Mouse (Mus musculus) ES-E14 (cell line): ENCODE results near the gene Klhl20. TPM values are rescaled to one million over a fixed set of nuclear protein-coding genes. Genes with fewer than 3 reads are reported as not detected.

Experiments
- DNase-seq: peaks from one replicate; pipeline ENCODE4 v3.0.0-alpha.2; 2013; ENCODE audit warnings: low read depth, low spot score
- H3K27ac ChIP-seq: 2 replicates; pipeline ENCODE4 v1.5.1; 2012; ENCODE audit warnings: low read depth, mild to moderate bottlenecking, low read length, moderate library complexity, mixed read lengths; ENCODE audit not compliant: poor library complexity, insufficient read depth, severe bottlenecking
- H3K36me3 ChIP-seq: 2 replicates; pipeline ENCODE4 v1.6.1; 2012; ENCODE audit warnings: mild to moderate bottlenecking, low read length, moderate library complexity, mixed read lengths; ENCODE audit not compliant: control insufficient read depth, poor library complexity, insufficient read depth, severe bottlenecking
- H3K4me1 ChIP-seq, 2 experiments: fragments of 150-350 bp in 1 of 2; sonication (generic) in 1 of 2; 2 replicates each; pipeline ENCODE4 v1.6.1; 2012; ENCODE audit warnings: low read length in 2 of 2, mild to moderate bottlenecking in 1 of 2, mixed read lengths in 1 of 2; ENCODE audit not compliant: control insufficient read depth in 2 of 2, insufficient read depth in 2 of 2, poor library complexity in 1 of 2
- H3K4me3 ChIP-seq, 2 experiments: fragments of 150-350 bp in 1 of 2; sonication (generic) in 1 of 2; 2 replicates each; pipeline ENCODE4 v1.5.1; 2012; ENCODE audit warnings: low read length in 2 of 2, low read depth in 1 of 2, mild to moderate bottlenecking in 1 of 2, mixed read lengths in 1 of 2; ENCODE audit not compliant: insufficient read depth in 1 of 2, poor library complexity in 1 of 2, severe bottlenecking in 1 of 2
- H3K9ac ChIP-seq: 2 replicates; pipeline ENCODE4 v1.6.1; 2012; ENCODE audit warnings: low read depth, mild to moderate bottlenecking, low read length, mixed read lengths; ENCODE audit not compliant: poor library complexity, insufficient read depth, severe bottlenecking
- H3K9me3 ChIP-seq: fragments of 150-350 bp; sonication (generic); 2 replicates; pipeline ENCODE4 v1.6.1; 2012; ENCODE audit warnings: low read depth, mild to moderate bottlenecking, low read length; ENCODE audit not compliant: control insufficient read depth, insufficient read depth
- CHD2 ChIP-seq: IDR thresholded peaks from 2 replicates; pipeline ENCODE4 v1.6.1; 2014; ENCODE audit warnings: mild to moderate bottlenecking, low read depth, low read length, inconsistent platforms
- HCFC1 ChIP-seq: IDR thresholded peaks from 2 replicates; pipeline ENCODE4 v1.6.1; 2012; ENCODE audit warnings: low read length, inconsistent platforms, borderline replicate concordance; ENCODE audit not compliant: insufficient read depth
- MAFK ChIP-seq: IDR thresholded peaks from 2 replicates; pipeline ENCODE4 v1.6.1; 2014; ENCODE audit warnings: mild to moderate bottlenecking, low read depth, low read length, inconsistent platforms; ENCODE audit not compliant: insufficient read depth
- ZC3H11A ChIP-seq: IDR thresholded peaks from 2 replicates; pipeline ENCODE4 v1.6.1; 2012; ENCODE audit warnings: low read depth, mild to moderate bottlenecking, inconsistent platforms, low read length, borderline replicate concordance
- ZNF384 ChIP-seq: IDR thresholded peaks from 2 replicates; pipeline ENCODE4 v1.6.1; 2012; ENCODE audit warnings: low read depth, low read length, inconsistent platforms
- in situ Hi-C, 2 experiments: fragments of 600-800 bp; cut with MboI; formaldehyde crosslinking; loops; one replicate each; pipeline ENCODE4 v1.15.1; 2025; ENCODE audit warnings: low sequenced_read_pairs in 2 of 2, inconsistent platforms in 1 of 2; ENCODE audit not compliant: unreplicated experiment in 2 of 2
- total RNA-seq: library from RNA; depleted of rRNA; stranded (reverse); fragments of 300-350 nt; gene quantifications from 2 replicates; pipeline ENCODE4 v1.2.3, GENCODE M21; 2012

The Klhl20 gene
- total RNA-seq, 1 experiment: 10.2 TPM

DNA sequence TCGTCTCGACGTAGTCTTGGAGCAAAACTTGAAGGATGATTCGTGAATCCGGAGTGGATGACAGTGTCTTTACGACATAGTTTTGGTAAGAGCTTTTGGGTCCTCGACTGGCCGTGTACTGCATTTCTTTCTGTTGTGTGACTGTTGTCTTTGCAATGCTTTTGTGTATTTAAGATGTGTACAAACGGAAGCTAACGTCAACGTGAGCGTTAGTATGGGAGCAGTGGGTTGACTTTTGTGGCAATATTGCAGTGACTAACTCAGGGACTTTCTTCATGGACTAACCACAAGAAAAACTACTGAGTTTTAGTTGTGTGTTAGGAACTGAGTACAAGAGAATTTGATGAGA is 60.1 kb downstream of the Klhl20 start:
- peak overlapping the region; percentile 85 for H3K9ac ChIP-seq
- peaks cover 2 to 5% of the 10 kb centered on the region in 2 experiments; a peak in 1 of 4 replicates for H3K4me1 ChIP-seq
- H3K4me3 ChIP-seq: peak overlapping the region; percentile 75 to 90
- TF ChIP-seq ZNF384 (no peak), CHD2 (no peak), ZC3H11A (no peak), HCFC1 (no peak), MAFK (no peak)
- no peak for DNase-seq
- H3K27ac ChIP-seq: no peak overlapping the region
- H3K36me3 ChIP-seq: no peaks in the 10 kb centered on the region; the same call in 1 of the 2 replicates
- H3K9me3 ChIP-seq: no peaks in the 10 kb centered on the region
- in situ Hi-C loops: no loop called here

DNA sequence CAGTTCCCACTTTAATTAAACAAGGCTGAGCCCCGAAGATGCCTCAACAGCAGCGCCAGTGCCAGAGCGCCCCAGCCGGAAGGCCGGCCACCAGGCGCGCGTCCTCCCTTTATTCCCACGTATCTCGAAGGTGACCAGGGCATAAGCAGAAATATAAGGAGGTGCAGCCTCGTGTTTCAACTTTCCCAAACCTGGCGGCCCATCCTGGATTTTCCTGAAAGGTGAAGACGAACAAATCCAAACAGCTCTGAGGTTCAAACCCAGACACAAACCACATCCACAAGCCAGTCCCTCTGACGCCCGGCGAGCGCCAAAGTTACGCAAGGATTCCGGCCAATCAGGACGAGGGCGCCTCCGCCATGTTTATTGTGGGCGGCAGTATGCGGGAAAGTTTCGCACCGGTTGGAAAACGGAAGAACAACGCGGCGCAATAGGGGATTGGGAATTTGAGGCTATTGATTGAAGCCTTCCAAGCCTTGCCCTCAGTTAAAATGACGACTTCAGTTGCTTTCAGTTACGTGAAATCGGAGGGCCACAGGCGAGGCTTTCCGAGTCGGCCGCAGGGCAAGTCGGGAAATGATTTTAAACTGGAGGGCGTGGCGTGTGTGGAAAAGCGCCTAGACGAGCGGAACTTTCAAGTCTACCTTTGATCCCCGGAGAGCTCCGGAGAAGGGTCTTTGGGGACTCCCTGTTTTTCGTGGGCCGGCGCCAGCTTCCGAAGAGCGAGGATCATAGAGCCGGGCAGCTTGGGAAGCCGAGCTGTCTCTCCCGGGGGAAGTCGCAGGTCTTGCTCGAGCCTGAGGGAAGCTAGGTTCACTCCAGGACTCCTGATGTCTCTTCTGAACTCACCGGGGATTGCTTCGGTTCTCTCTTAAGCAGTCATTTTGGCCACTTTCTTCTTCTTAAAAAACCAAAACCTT is 60.7 kb downstream of the Klhl20 start, which contains the start of the genes Dars2 and Cenpl:
TSS of gene Dars2 (minus strand) at position 307 of the 920 bp plus-strand sequence.
TSS of gene Cenpl (plus strand) at position 362 of the 920 bp plus-strand sequence.
- in situ Hi-C loops: no loop called here
- DNase-seq: peak; percentile 98
- H3K4me3 ChIP-seq: peak within 1 kb of the TSS; percentile 75 to 90
- H3K36me3 ChIP-seq: no peaks in the 10 kb centered on the region; the same call in 1 of the 2 replicates
- TF ChIP-seq HCFC1 (peak; percentile 94), CHD2 (peak; percentile 66), MAFK (no peak)
- H3K9me3 ChIP-seq: no peaks in the 10 kb centered on the region
- H3K9ac ChIP-seq: peak within 1 kb of the TSS; percentile 94
- H3K27ac ChIP-seq: peak within 1 kb of the TSS; percentile 83
- H3K4me1 ChIP-seq: peaks cover 2 to 5% of the 10 kb centered on the region in 2 experiments; a peak in 1 of 4 replicates

DNA sequence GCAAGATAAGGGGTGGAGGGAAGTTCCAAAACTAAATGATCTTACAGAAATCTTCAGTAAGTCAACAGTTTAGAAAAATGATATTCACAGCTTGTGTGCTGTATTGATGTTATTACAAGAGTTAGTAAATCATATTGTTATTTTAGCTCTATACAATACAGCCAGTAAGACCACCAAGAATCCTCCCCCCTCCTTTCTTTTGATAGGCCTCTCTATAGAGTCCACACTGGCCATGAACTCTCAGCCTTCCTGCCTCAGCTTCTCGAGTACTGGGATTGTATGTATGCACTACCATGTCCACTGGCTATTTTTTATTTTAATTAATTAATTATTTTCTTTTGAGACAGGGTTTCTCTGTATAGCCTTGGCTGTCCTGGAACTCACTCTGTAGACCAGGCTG is 68.0 kb downstream of the Klhl20 start:
- no peak overlapping the region for H3K9ac ChIP-seq
- TF ChIP-seq ZC3H11A (no peak), MAFK (no peak), HCFC1 (no peak), ZNF384 (no peak), CHD2 (no peak)
- no peaks in the 10 kb centered on the region for H3K9me3 ChIP-seq
- H3K36me3 ChIP-seq: peaks cover 10% of the 10 kb centered on the region; the same call in 1 of the 2 replicates
- DNase-seq: no peak
- no peak overlapping the region for H3K27ac ChIP-seq
- H3K4me3 ChIP-seq: no peak overlapping the region
- in situ Hi-C loops: no loop called here
- H3K4me1 ChIP-seq: no peaks in the 10 kb centered on the region

DNA sequence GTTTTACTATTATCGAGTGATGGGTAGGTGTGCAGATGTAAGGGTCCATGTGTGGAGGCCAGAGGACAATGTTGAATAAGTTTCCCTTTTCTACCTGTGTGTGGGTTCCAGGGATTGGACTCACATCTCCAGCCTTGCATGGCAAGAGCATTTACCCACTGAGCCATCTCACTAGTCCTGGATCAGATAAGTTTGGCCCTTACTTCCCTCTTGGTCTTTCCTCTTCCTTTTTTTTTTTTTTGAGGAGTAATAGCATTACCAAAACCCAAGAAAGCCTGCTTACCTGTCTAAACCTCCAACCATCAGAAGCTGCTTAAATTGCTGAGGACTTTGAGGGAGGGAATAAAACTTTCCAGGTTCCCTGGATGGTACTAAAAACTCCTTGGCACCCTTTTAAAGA is 74.1 kb downstream of the Klhl20 start:
- Histone ChIP-seq H3K9me3 (no peaks in the 10 kb centered on the region), H3K27ac (no peak overlapping the region), H3K4me1 (no peaks in the 10 kb centered on the region), H3K4me3 (no peak overlapping the region), H3K36me3 (peaks cover 10% of the 10 kb centered on the region; the same call in 1 of the 2 replicates), H3K9ac (no peak overlapping the region)
- in situ Hi-C loops: no loop called here
- TF ChIP-seq MAFK (no peak), ZNF384 (no peak), HCFC1 (no peak), ZC3H11A (no peak), CHD2 (no peak)
- no peak for DNase-seq
